Mouse (Mus musculus) subcutaneous adipose tissue, adult 2 months (tissue): ENCODE results near the gene Olfr764-ps1. TPM values are rescaled to one million over a fixed set of nuclear protein-coding genes. Genes with fewer than 3 reads are reported as not detected.

Experiments
- polyA plus RNA-seq: library from polyadenylated mRNA; depleted of rRNA; stranded (reverse); fragments of >200 nt; gene quantifications from 2 replicates; pipeline ENCODE4 v1.2.3, GENCODE M21; 2012; ENCODE audit warnings: low replicate concordance; rRNA removed

Olfr764-ps1 gene
- polyA plus RNA-seq, result not detected in 2 replicates

DNA sequence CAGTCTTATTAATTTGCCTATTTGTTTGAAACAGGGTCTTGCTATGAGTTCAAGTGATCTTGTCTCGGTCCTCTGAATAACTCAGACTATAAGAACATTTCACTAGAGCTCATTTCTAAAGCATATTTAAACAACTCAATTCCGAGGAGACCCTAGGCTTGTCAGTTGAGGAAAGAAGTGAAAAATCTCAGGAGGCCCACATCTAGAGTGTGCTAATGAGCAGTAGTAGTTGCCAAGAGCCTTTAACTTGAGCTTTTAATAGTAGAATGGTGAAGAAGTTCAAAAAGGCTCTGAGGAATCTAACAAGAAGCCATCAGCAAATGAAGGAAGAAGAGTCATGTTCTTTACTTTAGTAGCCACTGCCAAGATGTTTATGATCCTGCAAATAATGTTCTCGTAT, at the start of gene Olfr764-ps1:
TSS of gene Olfr764-ps1 (minus strand) at position 101 of the 400 bp plus-strand sequence.

GRCm38 (mm10) chr10:129082810-129083209, 43.1 kb upstream of the Olfr764-ps1 start, which contains the start of gene Olfr767:
TSS of gene Olfr767 (minus strand) at chr10:129082910.

GRCm38 (mm10) chr10:129068877-129069276, 29.2 kb upstream of the Olfr764-ps1 start, which contains the start of gene Olfr766-ps1:
TSS of gene Olfr766-ps1 (minus strand) at chr10:129068977.

DNA sequence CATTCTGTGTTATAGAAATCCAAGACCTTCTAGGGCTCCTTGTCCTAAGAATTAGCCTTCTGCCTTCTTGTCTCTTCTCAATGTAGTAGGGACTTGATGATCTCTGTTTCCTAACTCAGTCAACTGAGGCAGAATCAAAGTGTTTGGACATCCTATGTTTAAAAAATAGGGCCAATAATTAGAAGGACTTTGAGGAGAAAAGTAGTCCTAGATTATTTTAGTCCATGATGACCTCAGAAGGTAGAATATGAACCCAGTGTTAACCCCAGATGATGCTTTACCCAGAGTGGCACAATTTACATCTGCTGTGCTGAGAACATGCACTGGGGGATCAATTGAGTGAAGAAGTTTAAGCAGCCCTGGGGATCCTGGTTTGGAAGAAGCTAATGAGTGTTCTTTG, 10.2 kb upstream of the Olfr764-ps1 start, which contains the start of gene Olfr765:
TSS of gene Olfr765 (minus strand) at position 101 of the 400 bp plus-strand sequence.

GRCm38 (mm10) chr10:129010288-129010841, 29.3 kb downstream of the Olfr764-ps1 start, which contains the start of gene Olfr763:
TSS of gene Olfr763 (plus strand) at chr10:129010791.

DNA sequence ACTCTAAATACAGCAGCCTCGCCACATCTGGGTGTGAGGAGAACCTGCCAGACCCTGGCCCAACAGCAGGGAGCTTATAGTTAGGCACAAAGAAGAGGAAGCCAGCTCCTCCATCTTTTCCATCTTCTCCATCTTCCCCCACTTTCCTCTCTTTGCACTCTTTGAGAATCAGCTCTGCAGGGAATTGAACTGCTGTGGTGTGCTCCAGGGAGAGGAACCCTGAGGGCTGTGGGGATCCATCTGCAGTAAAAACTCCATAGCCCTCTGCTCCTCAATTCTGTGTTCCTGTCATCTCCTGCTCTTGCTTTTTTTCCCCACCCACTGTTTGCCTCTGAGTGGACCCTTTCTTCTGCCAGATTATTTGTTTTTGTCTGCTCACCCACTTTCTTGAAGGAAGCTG, 50.6 kb downstream of the Olfr764-ps1 start, which contains the start of gene Olfr9:
TSS of gene Olfr9 (plus strand) at position 301 of the 400 bp plus-strand sequence.

Other genes with a start within 250 kb of the Olfr764-ps1 start
- gene Mmp19, start 249.0 kb downstream of the Olfr764-ps1 start, polyA plus RNA-seq, result 55.3 and 57.0 TPM in 2 replicates
- 20.8 and 24.6 TPM in 2 replicates for gene Dnajc14, start 235.8 kb downstream of the Olfr764-ps1 start, polyA plus RNA-seq
- gene Tmem198b, start 235.5 kb downstream of the Olfr764-ps1 start, polyA plus RNA-seq, result 32.5 and 77.6 TPM in 2 replicates
- 6.4 and 8.4 TPM in 2 replicates for gene Sarnp, start 222.6 kb downstream of the Olfr764-ps1 start, polyA plus RNA-seq
- 62.6 and 75.6 TPM in 2 replicates for gene Ormdl2, start 218.3 kb downstream of the Olfr764-ps1 start, polyA plus RNA-seq
- gene Gdf11, start 148.2 kb downstream of the Olfr764-ps1 start, polyA plus RNA-seq, result 3.2 and 15.4 TPM in 2 replicates
- 121 and 308 TPM in 2 replicates for gene Cd63, start 138.9 kb downstream of the Olfr764-ps1 start, polyA plus RNA-seq
- gene Rdh5, start 117.0 kb downstream of the Olfr764-ps1 start, polyA plus RNA-seq, result 36.0 and 47.3 TPM in 2 replicates
- gene Bloc1s1, start 115.9 kb downstream of the Olfr764-ps1 start, polyA plus RNA-seq, result 237 and 349 TPM in 2 replicates
- 95.0 and 265 TPM in 2 replicates for gene Itga7, start 106.1 kb downstream of the Olfr764-ps1 start, polyA plus RNA-seq
- gene Mettl7b, start 78.9 kb downstream of the Olfr764-ps1 start, polyA plus RNA-seq, result 5.1 and 19.5 TPM in 2 replicates
- not detected in 2 replicates for gene Olfr9, start 50.5 kb downstream of the Olfr764-ps1 start, polyA plus RNA-seq
- not detected in 2 replicates for gene Olfr763, start 29.1 kb downstream of the Olfr764-ps1 start, polyA plus RNA-seq
- gene Olfr765, start 10.1 kb upstream of the Olfr764-ps1 start, polyA plus RNA-seq, result not detected in 2 replicates
- gene Olfr766-ps1, start 29.1 kb upstream of the Olfr764-ps1 start, polyA plus RNA-seq, result not detected in 2 replicates
- not detected in 2 replicates for gene Olfr767, start 43.0 kb upstream of the Olfr764-ps1 start, polyA plus RNA-seq
- not detected in 2 replicates for gene Olfr768, start 59.5 kb upstream of the Olfr764-ps1 start, polyA plus RNA-seq
- gene Olfr769, start 78.0 kb upstream of the Olfr764-ps1 start, polyA plus RNA-seq, result not detected in 2 replicates
- gene Olfr770, start 99.1 kb upstream of the Olfr764-ps1 start, polyA plus RNA-seq, result not detected in 2 replicates
- not detected in 2 replicates for gene Olfr771, start 124.9 kb upstream of the Olfr764-ps1 start, polyA plus RNA-seq
- not detected in 2 replicates for gene Olfr772, start 138.0 kb upstream of the Olfr764-ps1 start, polyA plus RNA-seq
- gene Olfr773, start 147.5 kb upstream of the Olfr764-ps1 start, polyA plus RNA-seq, result not detected in 2 replicates
- gene Olfr774, start 196.3 kb upstream of the Olfr764-ps1 start, polyA plus RNA-seq, result not detected in 2 replicates
- gene Olfr775, start 208.5 kb upstream of the Olfr764-ps1 start, polyA plus RNA-seq, result not detected in 2 replicates
- not detected in 2 replicates for gene Olfr776, start 219.2 kb upstream of the Olfr764-ps1 start, polyA plus RNA-seq
- gene Olfr777, start 231.6 kb upstream of the Olfr764-ps1 start, polyA plus RNA-seq, result not detected in 2 replicates